Mouse (Mus musculus) liver, embryonic 12.5 days (tissue): ENCODE results near the gene Tctex1d1. TPM values are rescaled to one million over a fixed set of nuclear protein-coding genes. Genes with fewer than 3 reads are reported as not detected.

ENCODE experiments used
- ATAC-seq: fragments of 200-750 bp; cut with Nextera tagmentation; 2 replicates; pipeline ENCODE4 v1.8.0; 2017; ENCODE audit warnings: moderate number of reproducible peaks, mild to moderate bottlenecking, moderate library complexity
- H3K27ac ChIP-seq: fragments of 300-500 bp; sonication (generic); 2 replicates; pipeline ENCODE4 v1.5.1; 2016; ENCODE audit warnings: mild to moderate bottlenecking
- H3K27me3 ChIP-seq: fragments of 300-500 bp; sonication (generic); replicated peaks from 2 replicates; pipeline ENCODE4 v1.6.1; 2016; ENCODE audit warnings: mild to moderate bottlenecking, moderate library complexity
- H3K36me3 ChIP-seq: fragments of 300-500 bp; sonication (generic); 2 replicates; pipeline ENCODE4 v1.6.1; 2016; ENCODE audit warnings: mild to moderate bottlenecking, moderate library complexity
- H3K4me1 ChIP-seq: fragments of 300-500 bp; sonication (generic); 2 replicates; pipeline ENCODE4 v1.6.1; 2016
- H3K4me2 ChIP-seq: fragments of 300-500 bp; sonication (generic); 2 replicates; pipeline ENCODE4 v1.6.1; 2016; ENCODE audit warnings: mild to moderate bottlenecking, moderate library complexity
- H3K4me3 ChIP-seq: fragments of 300-500 bp; sonication (generic); 2 replicates; pipeline ENCODE4 v1.5.1; 2016; ENCODE audit warnings: mild to moderate bottlenecking, moderate library complexity
- H3K9ac ChIP-seq: fragments of 300-500 bp; sonication (generic); 2 replicates; pipeline ENCODE4 v1.6.1; 2016; ENCODE audit warnings: mild to moderate bottlenecking, moderate library complexity
- H3K9me3 ChIP-seq: fragments of 300-500 bp; sonication (generic); replicated peaks from 2 replicates; pipeline ENCODE4 v1.6.1; 2016; ENCODE audit warnings: mild to moderate bottlenecking, moderate library complexity
- WGBS: fragments of 180-500 bp; shearing (Covaris S2); methylation state at CpG from one replicate; pipeline ENCODE4 v1.1.7; 2016; ENCODE audit not compliant: insufficient replicate concordance; 5-methylcytosine and 5-hydroxymethylcytosine counted together
- polyA plus RNA-seq: library from polyadenylated mRNA; unstranded; fragments of >200 nt; fragmentation: Nextera tagmentation; extraction: Ambion mirVana; gene quantifications from 2 replicates; pipeline ENCODE4 v1.2.1, GENCODE M21; 2016

Tctex1d1 gene
- polyA plus RNA-seq, 1 experiment from 2014 or later = 0.38 TPM

DNA sequence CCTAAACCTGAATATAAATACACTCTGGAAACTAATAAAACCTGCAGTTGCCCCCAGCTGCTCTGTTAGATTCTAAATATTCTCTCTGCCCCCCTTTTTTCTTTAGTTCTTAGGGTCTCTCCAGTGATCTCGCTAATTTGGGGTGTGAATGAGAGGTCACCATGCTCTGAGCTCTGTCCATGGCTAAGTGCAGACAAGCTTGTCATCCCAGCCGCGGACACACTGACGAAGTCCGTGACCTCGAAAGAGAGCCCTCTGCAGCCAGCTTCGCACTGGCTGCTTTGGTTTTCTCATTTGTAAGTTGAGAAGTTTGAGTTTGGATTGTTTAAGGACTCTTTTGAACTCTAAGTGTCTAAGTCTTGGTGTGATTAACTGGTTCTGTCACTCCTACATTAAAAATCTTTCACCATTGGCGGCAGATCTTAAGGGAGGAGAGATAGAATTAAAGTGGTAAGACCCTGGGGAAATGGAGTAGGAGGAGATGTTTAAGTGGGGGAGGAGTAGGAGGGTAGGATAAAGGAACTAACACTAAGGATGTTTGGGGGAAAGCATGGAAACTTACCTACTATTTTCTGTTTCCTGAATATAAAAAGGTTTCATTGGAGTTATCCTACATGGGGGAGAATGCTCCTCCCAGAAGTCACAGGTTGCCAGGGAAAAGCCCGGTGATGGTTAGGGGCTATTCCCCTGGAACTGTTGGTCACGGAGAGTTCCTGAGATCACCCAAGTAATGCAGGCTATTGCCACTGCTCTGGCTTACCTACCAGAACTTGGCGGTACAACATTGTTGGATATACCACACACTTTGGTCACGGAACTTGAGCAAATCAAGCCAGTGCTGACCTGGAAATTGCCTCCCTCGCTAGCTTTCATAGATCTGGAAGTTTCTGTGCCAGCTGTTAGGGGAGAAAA lies 50.0 kb downstream of the Tctex1d1 start:
- Histone ChIP-seq H3K27me3 (no peaks in the 10 kb centered on the region), H3K4me2 (no peak overlapping the region), H3K36me3 (no peaks in the 10 kb centered on the region), H3K9ac (no peak overlapping the region), H3K4me1 (no peaks in the 10 kb centered on the region), H3K27ac (no peak overlapping the region), H3K9me3 (no peaks in the 10 kb centered on the region), H3K4me3 (no peak overlapping the region)
- ATAC-seq = no peak
- WGBS = 68% methylated on average over 13 of the region's 13 CpGs

DNA sequence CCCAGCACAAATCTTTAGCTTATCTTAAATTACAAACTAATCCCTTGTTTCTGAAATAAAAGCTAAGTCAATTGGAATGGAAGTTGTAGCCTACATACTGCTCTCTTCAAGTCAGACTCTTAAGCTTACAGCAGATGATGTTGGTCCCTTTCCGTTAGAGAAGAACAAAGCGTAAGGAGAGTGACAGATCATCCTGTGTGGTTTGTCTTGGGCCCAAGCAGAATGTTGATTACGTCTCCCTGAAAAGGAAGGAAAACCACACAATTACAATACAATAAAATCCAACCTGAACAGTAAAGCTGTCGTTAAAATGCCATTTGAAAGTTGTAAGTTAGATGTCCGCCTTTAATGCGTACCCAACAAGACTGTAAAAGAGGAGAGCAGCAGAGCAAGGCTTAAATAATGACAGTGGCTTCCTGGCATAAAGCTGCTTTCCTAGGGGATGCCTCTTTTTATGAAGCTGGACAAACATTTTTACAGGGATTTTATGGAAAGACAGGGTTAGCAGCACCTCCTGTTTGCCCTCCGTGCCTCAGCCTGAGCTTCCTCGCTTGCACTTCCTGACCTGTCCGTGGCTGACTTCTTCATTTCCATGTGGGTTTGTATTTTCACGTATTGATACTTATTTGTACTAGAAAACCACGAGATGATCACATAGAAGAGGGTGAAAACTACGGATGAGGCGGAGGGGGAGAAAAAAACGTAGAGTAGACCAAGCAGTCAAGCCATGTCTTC lies 60.9 kb downstream of the Tctex1d1 start:
- no peak for ATAC-seq
- Histone ChIP-seq H3K4me3 (no peak overlapping the region), H3K4me1 (no peaks in the 10 kb centered on the region), H3K36me3 (no peaks in the 10 kb centered on the region), H3K4me2 (peak overlapping the region; percentile 14; the same call in 1 of the 2 replicates), H3K9ac (no peak overlapping the region), H3K27ac (no peak overlapping the region), H3K9me3 (no peaks in the 10 kb centered on the region), H3K27me3 (no peaks in the 10 kb centered on the region)
- 40% methylated on average over 14 of the region's 14 CpGs for WGBS

DNA sequence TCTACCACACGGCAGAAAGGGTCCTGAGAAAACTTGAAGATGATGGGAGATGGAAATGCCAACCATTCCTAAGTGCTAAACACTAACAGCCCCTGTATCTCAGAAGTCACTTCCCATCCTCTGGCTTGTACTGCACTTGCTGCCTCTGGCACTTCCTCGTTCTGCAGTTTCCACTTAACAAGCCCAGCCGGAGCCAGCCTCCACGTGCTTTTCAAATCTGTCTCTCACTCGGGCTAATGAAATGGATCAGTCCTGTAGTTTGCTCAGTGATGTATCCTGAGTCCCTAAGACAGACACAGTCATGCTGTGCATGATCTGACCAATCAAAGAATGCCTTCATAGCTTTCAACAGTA lies 61.4 kb downstream of the Tctex1d1 start:
- WGBS = 29% methylated on average over 5 of the region's 5 CpGs
- Histone ChIP-seq H3K4me2 (no peak overlapping the region), H3K4me3 (no peak overlapping the region), H3K27me3 (no peaks in the 10 kb centered on the region), H3K4me1 (no peaks in the 10 kb centered on the region), H3K27ac (no peak overlapping the region), H3K9ac (no peak overlapping the region), H3K9me3 (no peaks in the 10 kb centered on the region), H3K36me3 (no peaks in the 10 kb centered on the region)
- no peak for ATAC-seq

DNA sequence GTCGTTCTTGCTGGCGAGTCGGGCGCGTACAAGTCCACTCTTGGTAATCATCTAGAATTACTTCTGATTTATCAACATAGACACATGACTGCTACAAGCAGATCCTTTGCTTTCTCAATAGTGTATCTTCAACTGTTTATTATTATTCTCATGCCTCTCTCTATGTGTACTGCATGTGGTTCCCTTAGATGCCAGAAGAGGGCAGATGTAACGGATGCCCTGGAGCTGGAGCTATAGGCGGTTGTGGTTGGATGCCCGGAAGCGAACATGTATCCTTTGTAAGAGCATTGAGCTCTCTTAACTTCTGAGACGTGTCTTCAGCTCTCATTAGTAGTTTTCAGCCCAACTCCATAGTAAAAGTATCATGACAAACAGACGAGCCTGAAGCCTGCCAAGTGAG lies 64.6 kb downstream of the Tctex1d1 start:
- no peak for ATAC-seq
- Histone ChIP-seq H3K4me2 (no peak overlapping the region), H3K27ac (no peak overlapping the region), H3K4me3 (no peak overlapping the region), H3K9ac (no peak overlapping the region), H3K4me1 (no peaks in the 10 kb centered on the region), H3K36me3 (no peaks in the 10 kb centered on the region), H3K9me3 (no peaks in the 10 kb centered on the region), H3K27me3 (no peaks in the 10 kb centered on the region)
- WGBS = 87% methylated on average over 11 of the region's 11 CpGs

DNA sequence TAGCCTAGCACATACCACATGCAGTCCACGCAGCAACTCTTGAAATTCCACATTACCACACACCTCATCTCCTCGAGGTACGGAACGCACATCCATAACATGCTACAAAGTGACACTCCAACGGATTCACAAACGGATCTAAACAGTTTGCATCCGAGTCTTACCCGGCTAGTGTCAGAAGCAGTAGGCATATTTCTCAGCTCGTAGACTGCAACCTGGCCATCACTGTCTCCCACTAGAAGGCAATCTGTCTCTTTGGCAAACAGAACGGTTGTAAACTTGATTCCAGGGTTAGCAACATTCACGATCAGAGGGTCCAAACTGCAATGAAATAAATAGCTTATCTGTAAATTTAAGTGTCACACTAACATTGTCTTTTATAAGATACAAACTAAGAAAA lies 69.6 kb downstream of the Tctex1d1 start:
- H3K4me2 ChIP-seq = no peak overlapping the region
- no peaks in the 10 kb centered on the region for H3K36me3 ChIP-seq
- WGBS = 75% methylated on average over 11 of the region's 11 CpGs
- no peak overlapping the region for H3K9ac ChIP-seq
- no peak overlapping the region for H3K4me3 ChIP-seq
- no peak overlapping the region for H3K27ac ChIP-seq
- ATAC-seq = no peak
- H3K4me1 ChIP-seq = no peaks in the 10 kb centered on the region
- H3K9me3 ChIP-seq = no peaks in the 10 kb centered on the region
- H3K27me3 ChIP-seq = no peaks in the 10 kb centered on the region

Other genes starting within 250 kb of the Tctex1d1 start
- 0.97 and 0.99 TPM in 2 replicates for gene Sgip1, start 237.3 kb upstream of the Tctex1d1 start, polyA plus RNA-seq
- not detected in 2 replicates for gene Insl5, start 48.2 kb downstream of the Tctex1d1 start, polyA plus RNA-seq
- gene Mier1, start 135.8 kb downstream of the Tctex1d1 start, polyA plus RNA-seq = 35.1 and 39.4 TPM in 2 replicates
- 1.0 and 1.1 TPM in 2 replicates for gene Wdr78, start 135.9 kb downstream of the Tctex1d1 start, polyA plus RNA-seq
- 11.1 and 12.7 TPM in 2 replicates for gene Slc35d1, start 236.6 kb downstream of the Tctex1d1 start, polyA plus RNA-seq